Mouse (Mus musculus) ES-E14 (cell line): ENCODE data around the gene Keg1. TPM values are rescaled to one million over a fixed set of nuclear protein-coding genes. Genes with fewer than 3 reads are reported as not detected.

Experiments used
- DNase-seq: peaks from one replicate; pipeline ENCODE4 v3.0.0-alpha.2; 2013; ENCODE audit warnings: low read depth, low spot score
- H3K27ac ChIP-seq: 2 replicates; pipeline ENCODE4 v1.5.1; 2012; ENCODE audit warnings: low read depth, mild to moderate bottlenecking, low read length, moderate library complexity, mixed read lengths; ENCODE audit not compliant: poor library complexity, insufficient read depth, severe bottlenecking
- H3K36me3 ChIP-seq: 2 replicates; pipeline ENCODE4 v1.6.1; 2012; ENCODE audit warnings: mild to moderate bottlenecking, low read length, moderate library complexity, mixed read lengths; ENCODE audit not compliant: control insufficient read depth, poor library complexity, insufficient read depth, severe bottlenecking
- H3K4me1 ChIP-seq, 2 experiments: fragments of 150-350 bp in 1 of 2; sonication (generic) in 1 of 2; 2 replicates each; pipeline ENCODE4 v1.6.1; 2012; ENCODE audit warnings: low read length in 2 of 2, mild to moderate bottlenecking in 1 of 2, mixed read lengths in 1 of 2; ENCODE audit not compliant: control insufficient read depth in 2 of 2, insufficient read depth in 2 of 2, poor library complexity in 1 of 2
- H3K4me3 ChIP-seq, 2 experiments: fragments of 150-350 bp in 1 of 2; sonication (generic) in 1 of 2; 2 replicates each; pipeline ENCODE4 v1.5.1; 2012; ENCODE audit warnings: low read length in 2 of 2, low read depth in 1 of 2, mild to moderate bottlenecking in 1 of 2, mixed read lengths in 1 of 2; ENCODE audit not compliant: insufficient read depth in 1 of 2, poor library complexity in 1 of 2, severe bottlenecking in 1 of 2
- H3K9ac ChIP-seq: 2 replicates; pipeline ENCODE4 v1.6.1; 2012; ENCODE audit warnings: low read depth, mild to moderate bottlenecking, low read length, mixed read lengths; ENCODE audit not compliant: poor library complexity, insufficient read depth, severe bottlenecking
- H3K9me3 ChIP-seq: fragments of 150-350 bp; sonication (generic); 2 replicates; pipeline ENCODE4 v1.6.1; 2012; ENCODE audit warnings: low read depth, mild to moderate bottlenecking, low read length; ENCODE audit not compliant: control insufficient read depth, insufficient read depth
- CHD2 ChIP-seq: IDR thresholded peaks from 2 replicates; pipeline ENCODE4 v1.6.1; 2014; ENCODE audit warnings: mild to moderate bottlenecking, low read depth, low read length, inconsistent platforms
- HCFC1 ChIP-seq: IDR thresholded peaks from 2 replicates; pipeline ENCODE4 v1.6.1; 2012; ENCODE audit warnings: low read length, inconsistent platforms, borderline replicate concordance; ENCODE audit not compliant: insufficient read depth
- MAFK ChIP-seq: IDR thresholded peaks from 2 replicates; pipeline ENCODE4 v1.6.1; 2014; ENCODE audit warnings: mild to moderate bottlenecking, low read depth, low read length, inconsistent platforms; ENCODE audit not compliant: insufficient read depth
- ZC3H11A ChIP-seq: IDR thresholded peaks from 2 replicates; pipeline ENCODE4 v1.6.1; 2012; ENCODE audit warnings: low read depth, mild to moderate bottlenecking, inconsistent platforms, low read length, borderline replicate concordance
- ZNF384 ChIP-seq: IDR thresholded peaks from 2 replicates; pipeline ENCODE4 v1.6.1; 2012; ENCODE audit warnings: low read depth, low read length, inconsistent platforms
- in situ Hi-C, 2 experiments: fragments of 600-800 bp; cut with MboI; formaldehyde crosslinking; loops; one replicate each; pipeline ENCODE4 v1.15.1; 2025; ENCODE audit warnings: low sequenced_read_pairs in 2 of 2, inconsistent platforms in 1 of 2; ENCODE audit not compliant: unreplicated experiment in 2 of 2
- total RNA-seq: library from RNA; depleted of rRNA; stranded (reverse); fragments of 300-350 nt; gene quantifications from 2 replicates; pipeline ENCODE4 v1.2.3, GENCODE M21; 2012

Gene Keg1
- total RNA-seq, 1 experiment: not detected

GRCm38 (mm10) chr19:12671051-12671450 is 24.5 kb upstream of the Keg1 start:
- Histone ChIP-seq H3K4me1 (no peaks in the 10 kb centered on the region), H3K9me3 (no peaks in the 10 kb centered on the region), H3K36me3 (no peaks in the 10 kb centered on the region), H3K27ac (no peak overlapping the region), H3K9ac (no peak overlapping the region), H3K4me3 (no peak overlapping the region)
- in situ Hi-C loops: no loop called here
- DNase-seq: no peak
- TF ChIP-seq HCFC1: no peak
- TF ChIP-seq MAFK: no peak
- TF ChIP-seq ZNF384: no peak
- TF ChIP-seq ZC3H11A: no peak
- no peak for TF ChIP-seq CHD2

- Histone ChIP-seq H3K36me3 (no peaks in the 10 kb centered on the region), H3K4me3 (no peak within 1 kb of the TSS), H3K27ac (no peak within 1 kb of the TSS), H3K9me3 (no peaks in the 10 kb centered on the region), H3K4me1 (no peaks in the 10 kb centered on the region), H3K9ac (no peak within 1 kb of the TSS)
- TF ChIP-seq ZC3H11A: no peak
- no peak for TF ChIP-seq ZNF384
- no peak for TF ChIP-seq CHD2
- TF ChIP-seq MAFK: no peak
- no peak for TF ChIP-seq HCFC1
- no peak for DNase-seq
- in situ Hi-C loops: no loop called here
Observed at GRCm38 (mm10) chr19:12677812-12678211, 17.8 kb upstream of the Keg1 start, which contains the start of gene Olfr1443. TSS of gene Olfr1443 (plus strand) at chr19:12678112.

- Histone ChIP-seq H3K9ac (no peak overlapping the region), H3K9me3 (no peaks in the 10 kb centered on the region), H3K27ac (no peak overlapping the region), H3K36me3 (no peaks in the 10 kb centered on the region), H3K4me1 (no peaks in the 10 kb centered on the region), H3K4me3 (no peak overlapping the region)
- TF ChIP-seq CHD2 (no peak), ZNF384 (no peak), MAFK (no peak), ZC3H11A (no peak), HCFC1 (no peak)
- no peak for DNase-seq
- in situ Hi-C loops: no loop called here
Observed at GRCm38 (mm10) chr19:12684638-12685037, 10.9 kb upstream of the Keg1 start.

- no peaks in the 10 kb centered on the region for H3K36me3 ChIP-seq
- in situ Hi-C loops: no loop called here
- no peak for DNase-seq
Observed at GRCm38 (mm10) chr19:12685231-12685630, 10.4 kb upstream of the Keg1 start.

GRCm38 (mm10) chr19:12696221-12696620 is 635 bp downstream of the Keg1 start:
- in situ Hi-C loops: no loop called here
- TF ChIP-seq ZNF384 (no peak), MAFK (no peak), ZC3H11A (no peak), HCFC1 (no peak), CHD2 (no peak)
- DNase-seq: no peak

More at GRCm38 (mm10) chr19:12685231-12685630, 10.4 kb upstream of the Keg1 start:
- TF ChIP-seq CHD2 (no peak), MAFK (no peak), ZC3H11A (no peak), ZNF384 (no peak)
- H3K9ac ChIP-seq: no peak overlapping the region
- no peak overlapping the region for H3K4me3 ChIP-seq
- H3K4me1 ChIP-seq: no peaks in the 10 kb centered on the region
- no peak overlapping the region for H3K27ac ChIP-seq
- H3K9me3 ChIP-seq: no peaks in the 10 kb centered on the region

More at GRCm38 (mm10) chr19:12696221-12696620, 635 bp downstream of the Keg1 start:
- Histone ChIP-seq H3K4me3 (no peak overlapping the region), H3K36me3 (no peaks in the 10 kb centered on the region), H3K9me3 (no peaks in the 10 kb centered on the region), H3K27ac (no peak overlapping the region), H3K4me1 (no peaks in the 10 kb centered on the region), H3K9ac (no peak overlapping the region)
